Mouse (Mus musculus) CH12.LX (cell line): ENCODE data around the gene Atp9a.

Source experiments
- CTCF ChIP-seq, 2 experiments: IDR thresholded peaks in 1 of 2; conservative IDR thresholded peaks in 1 of 2; 2 replicates each; pipeline ENCODE4 v1.5.1; 2011 to 2012; ENCODE audit warnings: low read depth in 2 of 2, low read length in 2 of 2, improper control_type of control experiment in 1 of 2, inconsistent platforms in 1 of 2, mild to moderate bottlenecking in 1 of 2, moderate library complexity in 1 of 2
- GABPA ChIP-seq: IDR thresholded peaks from 2 replicates; pipeline ENCODE4 v1.6.1; 2012; ENCODE audit warnings: low read depth, low read length, improper control_type of control experiment, inconsistent platforms; ENCODE audit not compliant: insufficient replicate concordance
- SIN3A ChIP-seq: IDR thresholded peaks from 2 replicates; pipeline ENCODE4 v1.6.1; 2012; ENCODE audit warnings: low read length, improper control_type of control experiment, inconsistent platforms
- TBP ChIP-seq: conservative IDR thresholded peaks from 2 replicates; pipeline ENCODE4 v1.6.1; 2011; ENCODE audit warnings: low read depth, low read length, improper control_type of control experiment

- TF ChIP-seq TBP (no peak), CTCF (conservative IDR thresholded peaks at IDR 0.05 in 1 of 2, IDR thresholded peaks at IDR 0.05 in 1 of 2; ENCODE audit: low read depth in 2 of 2, low read length in 2 of 2) (peak in 1 of 2 experiments; percentile 62; a peak in 2 of 4 replicates), GABPA (no peak), SIN3A (no peak)
Measured at GRCm38 (mm10) chr2:168593004-168593403, 149.2 kb downstream of the Atp9a start.
